Mouse (Mus musculus) CH12.LX (cell line): ENCODE measurements around the gene Ankrd50. TPM values are rescaled to one million over a fixed set of nuclear protein-coding genes. Genes with fewer than 3 reads are reported as not detected.

Experiments
- DNase-seq: peaks from one replicate; pipeline ENCODE4 v3.0.0-alpha.2; 2013; ENCODE audit errors: extremely low read depth
- H3K27ac ChIP-seq: 2 replicates; pipeline ENCODE4 v1.5.1; 2012; ENCODE audit warnings: low read depth, mild to moderate bottlenecking, control low read depth, moderate library complexity; ENCODE audit not compliant: insufficient read depth
- H3K27me3 ChIP-seq: replicated peaks from 2 replicates; pipeline ENCODE3; 2012; ENCODE audit warnings: inconsistent platforms
- H3K36me3 ChIP-seq, 2 experiments: replicated peaks in 1 of 2; 2 replicates each; pipeline versions ENCODE3 to v1.6.1; 2012; ENCODE audit warnings: inconsistent platforms in 1 of 2, low read length in 1 of 2, mild to moderate bottlenecking in 1 of 2, mixed read lengths in 1 of 2, moderate library complexity in 1 of 2; ENCODE audit not compliant: control insufficient read depth in 1 of 2, insufficient read depth in 1 of 2
- H3K4me1 ChIP-seq, 2 experiments: 2 replicates each; pipeline ENCODE4 v1.6.1; 2012; ENCODE audit warnings: inconsistent platforms in 1 of 2, moderate library complexity in 1 of 2; ENCODE audit not compliant: insufficient read depth in 2 of 2, control insufficient read depth in 1 of 2
- H3K4me2 ChIP-seq: 2 replicates; pipeline ENCODE4 v1.6.1; 2012; ENCODE audit warnings: low read depth, mild to moderate bottlenecking, control low read depth; ENCODE audit not compliant: poor library complexity, insufficient read depth, severe bottlenecking
- H3K4me3 ChIP-seq, 3 experiments: fragments of 150-350 bp in 1 of 3; sonication (generic) in 1 of 3; replicated peaks in 1 of 3; 2 replicates each; pipeline versions ENCODE3 to v1.5.1; 2011 to 2012; ENCODE audit warnings: low read depth in 2 of 3, low read length in 2 of 3, mild to moderate bottlenecking in 2 of 3, moderate library complexity in 2 of 3, control low read depth in 1 of 3, improper control_type of control experiment in 1 of 3, inconsistent platforms in 1 of 3, mixed read lengths in 1 of 3; ENCODE audit not compliant: poor library complexity in 1 of 3
- H3K79me2 ChIP-seq: replicated peaks from 2 replicates; pipeline ENCODE4 v1.6.1; 2012; ENCODE audit warnings: mild to moderate bottlenecking, moderate library complexity; ENCODE audit not compliant: control insufficient read depth, poor library complexity, insufficient read depth, severe bottlenecking; ENCODE audit errors: extremely low read depth
- H3K9ac ChIP-seq: 2 replicates; pipeline ENCODE4 v1.6.1; 2012; ENCODE audit warnings: low read depth, mild to moderate bottlenecking, control low read depth, moderate library complexity; ENCODE audit not compliant: insufficient read depth
- H3K9me3 ChIP-seq: replicated peaks from 2 replicates; pipeline ENCODE3; 2012; ENCODE audit warnings: low read length, inconsistent platforms, mixed read lengths
- BHLHE40 ChIP-seq: IDR thresholded peaks from 2 replicates; pipeline ENCODE4 v1.6.1; 2011; ENCODE audit warnings: mild to moderate bottlenecking, low read depth, low read length, improper control_type of control experiment
- CHD1 ChIP-seq: IDR thresholded peaks from 2 replicates; pipeline ENCODE4 v1.6.1; 2012; ENCODE audit warnings: low read depth, low read length, improper control_type of control experiment, inconsistent platforms
- CTCF ChIP-seq, 2 experiments: IDR thresholded peaks in 1 of 2; conservative IDR thresholded peaks in 1 of 2; 2 replicates each; pipeline ENCODE4 v1.5.1; 2011 to 2012; ENCODE audit warnings: low read depth in 2 of 2, low read length in 2 of 2, improper control_type of control experiment in 1 of 2, inconsistent platforms in 1 of 2, mild to moderate bottlenecking in 1 of 2, moderate library complexity in 1 of 2
- E2F4 ChIP-seq: IDR thresholded peaks from 2 replicates; pipeline ENCODE4 v1.6.1; 2011; ENCODE audit warnings: low read depth, low read length, improper control_type of control experiment; ENCODE audit not compliant: insufficient replicate concordance
- ELF1 ChIP-seq: IDR thresholded peaks from 2 replicates; pipeline ENCODE4 v1.6.1; 2014; ENCODE audit warnings: low read depth, mild to moderate bottlenecking, inconsistent platforms, low read length, improper control_type of control experiment
- HCFC1 ChIP-seq: IDR thresholded peaks from 2 replicates; pipeline ENCODE4 v1.6.1; 2012; ENCODE audit warnings: low read depth, mild to moderate bottlenecking, inconsistent platforms, low read length, improper control_type of control experiment
- IRF4 ChIP-seq: IDR thresholded peaks from 2 replicates; pipeline ENCODE4 v1.6.1; 2014; ENCODE audit warnings: low read depth, mild to moderate bottlenecking, inconsistent platforms, low read length, improper control_type of control experiment
- JUND ChIP-seq: conservative IDR thresholded peaks from 2 replicates; pipeline ENCODE4 v1.6.1; 2011; ENCODE audit warnings: low read depth, low read length, improper control_type of control experiment
- KAT2A ChIP-seq: IDR thresholded peaks from 2 replicates; pipeline ENCODE4 v1.6.1; 2012; ENCODE audit warnings: low read length, improper control_type of control experiment, inconsistent platforms; ENCODE audit not compliant: insufficient replicate concordance
- MEF2A ChIP-seq: IDR thresholded peaks from 2 replicates; pipeline ENCODE4 v1.6.1; 2014; ENCODE audit warnings: low read depth, mild to moderate bottlenecking, inconsistent platforms, low read length, improper control_type of control experiment, borderline replicate concordance
- MXI1 ChIP-seq: IDR thresholded peaks from 2 replicates; pipeline ENCODE4 v1.6.1; 2011; ENCODE audit warnings: mild to moderate bottlenecking, low read depth, low read length, improper control_type of control experiment
- MYC ChIP-seq: IDR thresholded peaks from 2 replicates; pipeline ENCODE4 v1.6.1; 2011; ENCODE audit warnings: low read depth, mild to moderate bottlenecking, improper control_type of control experiment, low read length
- NELFE ChIP-seq: IDR thresholded peaks from 2 replicates; pipeline ENCODE4 v1.6.1; 2011; ENCODE audit warnings: low read depth, low read length, improper control_type of control experiment
- PAX5 ChIP-seq: IDR thresholded peaks from 2 replicates; pipeline ENCODE4 v1.6.1; 2012; ENCODE audit warnings: low read length, inconsistent platforms, mixed read lengths
- POLR2AphosphoS2 ChIP-seq: IDR thresholded peaks from 2 replicates; pipeline ENCODE4 v1.6.1; 2011; ENCODE audit warnings: low read depth, low read length, improper control_type of control experiment
- RAD21 ChIP-seq: IDR thresholded peaks from 2 replicates; pipeline ENCODE4 v1.6.1; 2011; ENCODE audit warnings: low read depth, mild to moderate bottlenecking, low read length, improper control_type of control experiment, moderate library complexity
- RCOR1 ChIP-seq: conservative IDR thresholded peaks from 2 replicates; pipeline ENCODE4 v1.6.1; 2012; ENCODE audit warnings: low read depth, mild to moderate bottlenecking, inconsistent platforms, low read length, improper control_type of control experiment
- SIN3A ChIP-seq: IDR thresholded peaks from 2 replicates; pipeline ENCODE4 v1.6.1; 2012; ENCODE audit warnings: low read length, improper control_type of control experiment, inconsistent platforms
- TBP ChIP-seq: conservative IDR thresholded peaks from 2 replicates; pipeline ENCODE4 v1.6.1; 2011; ENCODE audit warnings: low read depth, low read length, improper control_type of control experiment
- UBTF ChIP-seq: IDR thresholded peaks from 2 replicates; pipeline ENCODE4 v1.6.1; 2012; ENCODE audit warnings: low read depth, mild to moderate bottlenecking, inconsistent platforms, low read length, improper control_type of control experiment, moderate library complexity
- USF1 ChIP-seq: IDR thresholded peaks from 2 replicates; pipeline ENCODE4 v1.6.1; 2014; ENCODE audit warnings: low read depth, mild to moderate bottlenecking, inconsistent platforms, low read length, improper control_type of control experiment
- ZKSCAN1 ChIP-seq: IDR thresholded peaks from 2 replicates; pipeline ENCODE4 v1.6.1; 2012; ENCODE audit warnings: low read depth, inconsistent platforms, low read length, improper control_type of control experiment, borderline replicate concordance
- dilution Hi-C: fragments of 300-500 bp; cut with MboI; formaldehyde crosslinking; loops from 2 replicates; pipeline ENCODE4 v1.14.3; 2020; ENCODE audit warnings: low sequenced_read_pairs; ENCODE audit not compliant: extremely low pct_unique_long_range_greater_than_20kb, extremely low pct_ligation_motif_present
- in situ Hi-C: fragments of 300-500 bp; cut with MboI; formaldehyde crosslinking; loops from 3 replicates; pipeline ENCODE4 v1.14.3; 2019; ENCODE audit warnings: low sequenced_read_pairs, low pct_ligation_motif_present, low pct_unique_long_range_greater_than_20kb, mixed read lengths
- polyA plus RNA-seq: library from polyadenylated mRNA; unstranded; fragments of >175 nt; gene quantifications from 2 replicates; pipeline ENCODE4 v1.2.1, GENCODE M21; 2012; ENCODE audit warnings: low read depth; ENCODE audit not compliant: insufficient read length
- total RNA-seq, 2 experiments: library from RNA; depleted of rRNA; stranded (reverse); fragments of 300-350 nt in 1 of 2; fragments of >200 nt in 1 of 2; gene quantifications; 2 replicates each; pipeline ENCODE4 v1.2.3; 2012 to 2014

Ankrd50 gene
- total and polyA plus RNA-seq, 3 experiments: 14.0 to 24.6 (median 16.4) TPM

DNA sequence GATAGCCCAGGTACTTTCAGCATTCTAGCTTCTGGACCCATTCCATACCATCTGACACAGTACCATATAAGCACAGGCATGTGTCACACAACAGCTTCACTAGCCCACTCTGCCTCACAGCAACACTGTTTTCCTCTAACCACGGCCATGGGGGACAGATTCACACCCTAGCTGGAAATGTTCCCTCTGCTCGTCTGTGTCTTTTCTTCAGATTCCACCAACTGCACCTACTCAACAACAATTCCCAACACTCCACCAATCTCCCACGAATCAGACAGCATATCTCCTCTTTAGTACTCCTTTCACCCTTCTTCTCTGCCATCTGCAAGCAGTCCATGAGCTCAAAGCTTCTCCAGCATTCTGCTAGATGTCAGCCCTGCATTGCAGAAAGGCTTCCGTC is 11.5 kb downstream of the Ankrd50 start:
- Histone ChIP-seq H3K27ac (no peak overlapping the region), H3K9me3 (no peaks in the 10 kb centered on the region), H3K4me1 (no peaks in the 10 kb centered on the region), H3K9ac (no peak overlapping the region), H3K36me3 (peaks cover 5 to 49% of the 10 kb centered on the region in 2 experiments), H3K27me3 (no peaks in the 10 kb centered on the region), H3K4me3 (no peak overlapping the region), H3K79me2 (peaks cover 11% of the 10 kb centered on the region), H3K4me2 (no peak overlapping the region)
- dilution Hi-C loops (no loop called here), in situ Hi-C loops (no loop called here)
- no peak for TF ChIP-seq SIN3A
- no peak for TF ChIP-seq CTCF (conservative IDR thresholded peaks at IDR 0.05 in 1 of 2, IDR thresholded peaks at IDR 0.05 in 1 of 2; ENCODE audit: low read depth in 2 of 2, low read length in 2 of 2)
- no peak for TF ChIP-seq BHLHE40
- DNase-seq: no peak

DNA sequence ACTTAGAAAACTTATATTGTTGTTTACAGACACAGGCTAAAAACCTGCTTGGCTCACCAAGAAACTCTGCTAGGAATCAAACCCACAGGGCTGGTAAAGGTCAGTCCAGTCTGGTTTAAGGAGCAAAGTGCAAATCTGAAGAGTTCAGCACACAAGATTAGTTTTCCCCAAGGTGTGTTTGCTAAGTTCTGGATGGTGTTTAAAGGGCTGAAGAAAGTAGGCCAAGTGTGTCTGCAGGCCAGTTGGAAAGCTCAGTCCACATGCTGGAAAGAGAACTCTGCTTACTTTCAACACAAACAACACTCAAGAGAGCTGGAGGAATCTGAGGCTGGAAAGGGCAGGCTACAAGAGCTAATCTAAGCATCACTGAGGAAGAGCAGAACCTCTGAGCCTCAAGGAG is 13.1 kb downstream of the Ankrd50 start:
- no peak for DNase-seq
- H3K79me2 ChIP-seq: peaks cover 10% of the 10 kb centered on the region
- no peak overlapping the region for H3K9ac ChIP-seq
- H3K4me2 ChIP-seq: no peak overlapping the region
- peaks cover 5 to 53% of the 10 kb centered on the region in 2 experiments for H3K36me3 ChIP-seq
- H3K27me3 ChIP-seq: no peaks in the 10 kb centered on the region
- TF ChIP-seq UBTF (no peak), KAT2A (no peak), IRF4 (no peak), JUND (no peak), MEF2A (no peak), E2F4 (no peak), RAD21 (no peak), NELFE (no peak), POLR2AphosphoS2 (no peak), MXI1 (no peak), PAX5 (no peak), MYC (no peak), HCFC1 (no peak), USF1 (no peak), TBP (no peak), CHD1 (no peak), ZKSCAN1 (no peak), RCOR1 (no peak), ELF1 (no peak), CTCF (conservative IDR thresholded peaks at IDR 0.05 in 1 of 2, IDR thresholded peaks at IDR 0.05 in 1 of 2; ENCODE audit: low read depth in 2 of 2, low read length in 2 of 2) (no peak)
- no peaks in the 10 kb centered on the region for H3K4me1 ChIP-seq
- in situ Hi-C loops (no loop called here), dilution Hi-C loops (no loop called here)
- no peaks in the 10 kb centered on the region for H3K9me3 ChIP-seq
- no peak overlapping the region for H3K4me3 ChIP-seq
- no peak overlapping the region for H3K27ac ChIP-seq
